Mouse (Mus musculus): Measurements from ENCODE around the gene Uqcrc1. TPM values are rescaled to one million over a fixed set of nuclear protein-coding genes. Genes with fewer than 3 reads are reported as not detected.

Gene Uqcrc1
- polyA plus RNA-seq, 1 experiment from 2014 or later = 510 TPM

DNA sequence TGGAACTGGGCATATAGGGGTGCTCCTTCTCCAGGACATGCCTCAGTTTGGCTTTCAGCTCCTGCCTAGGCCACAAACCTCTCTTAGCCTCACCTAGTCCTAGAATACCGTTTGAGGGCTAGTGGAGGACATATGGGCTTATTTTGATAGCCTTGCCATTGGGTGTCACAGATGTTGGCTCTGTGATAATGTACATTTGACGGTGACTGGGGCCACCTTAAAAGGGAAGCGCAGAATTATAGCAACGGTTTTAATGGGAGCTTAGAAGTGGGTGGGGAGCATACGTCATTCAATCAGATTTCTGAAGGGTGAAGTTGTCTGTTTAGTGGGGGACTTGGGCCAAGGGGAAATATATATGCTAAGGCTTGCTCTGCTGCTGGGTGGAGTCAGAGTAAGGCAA is 9.2 kb downstream of the Uqcrc1 start:
- H3K27me3 ChIP-seq (ENCODE audit: control insufficient read depth, insufficient read depth, low read length) = no peaks in the 10 kb centered on the region
- no peaks in the 10 kb centered on the region for H3K4me1 ChIP-seq (ENCODE audit: control insufficient read depth, insufficient read depth, low read length)
- 90% methylated on average over 5 of the region's 5 CpGs for WGBS
- no peak overlapping the region for H3K9ac ChIP-seq (replicated peaks; ENCODE audit: low read depth, low read length)
- no peak for ATAC-seq (ENCODE audit: low read depth)
- no peak overlapping the region for H3K4me3 ChIP-seq (ENCODE audit: low read depth, low read length)
- no peaks in the 10 kb centered on the region for H3K9me3 ChIP-seq (ENCODE audit: control insufficient read depth, low read length)
- no peak overlapping the region for H3K4me2 ChIP-seq (ENCODE audit: low read depth, low read length)
- peaks cover 71% of the 10 kb centered on the region for H3K36me3 ChIP-seq (ENCODE audit: control insufficient read depth, insufficient read depth, low read length)
- no peak overlapping the region for H3K27ac ChIP-seq (ENCODE audit: low read depth, low read length)

DNA sequence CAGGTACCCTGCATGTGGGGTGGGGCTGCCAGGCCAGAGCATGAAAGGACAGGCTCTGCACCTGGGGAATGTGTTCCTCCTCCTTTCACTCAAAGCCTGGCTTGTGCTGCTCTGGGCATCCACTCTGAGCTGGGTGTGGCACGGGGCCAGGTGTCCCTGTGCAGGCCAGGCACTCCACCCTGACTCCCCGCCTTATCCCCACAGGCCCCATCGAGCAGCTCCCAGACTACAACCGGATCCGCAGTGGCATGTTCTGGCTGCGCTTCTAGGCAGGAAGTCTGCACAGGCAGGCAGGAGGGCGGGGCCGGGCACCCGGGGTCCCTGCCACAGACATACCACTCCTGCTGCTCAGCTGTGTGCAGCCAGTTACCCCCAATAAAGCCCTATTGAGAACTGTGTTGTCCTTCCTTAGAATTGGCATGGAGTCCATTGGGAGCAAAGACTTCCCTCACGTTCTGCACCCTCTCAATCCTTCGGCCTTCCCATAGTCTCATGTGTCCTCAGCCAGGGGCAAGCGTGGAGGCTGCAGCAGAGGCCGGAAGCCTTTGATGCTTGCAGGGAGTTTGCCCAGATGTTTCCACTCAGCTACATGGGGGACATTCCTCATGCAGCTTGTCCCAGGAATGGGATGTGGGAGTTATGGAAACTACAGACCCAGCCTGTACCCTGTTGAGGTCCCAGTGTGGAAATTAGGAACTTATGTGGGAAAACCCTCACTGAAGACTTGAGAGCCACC is 13.0 kb downstream of the Uqcrc1 start:
- Histone ChIP-seq H3K27ac (ENCODE audit: low read depth, low read length) (no peak overlapping the region), H3K4me1 (ENCODE audit: control insufficient read depth, insufficient read depth, low read length) (no peaks in the 10 kb centered on the region), H3K27me3 (ENCODE audit: control insufficient read depth, insufficient read depth, low read length) (peaks cover 3% of the 10 kb centered on the region; the same call in 1 of the 2 replicates), H3K36me3 (ENCODE audit: control insufficient read depth, insufficient read depth, low read length) (peaks cover 54% of the 10 kb centered on the region), H3K9ac (replicated peaks; ENCODE audit: low read depth, low read length) (no peak overlapping the region), H3K9me3 (ENCODE audit: control insufficient read depth, low read length) (no peaks in the 10 kb centered on the region), H3K4me2 (ENCODE audit: low read depth, low read length) (no peak overlapping the region), H3K4me3 (ENCODE audit: low read depth, low read length) (no peak overlapping the region)
- WGBS = 89% methylated on average over 13 of the region's 13 CpGs
- ATAC-seq (ENCODE audit: low read depth) = no peak

DNA sequence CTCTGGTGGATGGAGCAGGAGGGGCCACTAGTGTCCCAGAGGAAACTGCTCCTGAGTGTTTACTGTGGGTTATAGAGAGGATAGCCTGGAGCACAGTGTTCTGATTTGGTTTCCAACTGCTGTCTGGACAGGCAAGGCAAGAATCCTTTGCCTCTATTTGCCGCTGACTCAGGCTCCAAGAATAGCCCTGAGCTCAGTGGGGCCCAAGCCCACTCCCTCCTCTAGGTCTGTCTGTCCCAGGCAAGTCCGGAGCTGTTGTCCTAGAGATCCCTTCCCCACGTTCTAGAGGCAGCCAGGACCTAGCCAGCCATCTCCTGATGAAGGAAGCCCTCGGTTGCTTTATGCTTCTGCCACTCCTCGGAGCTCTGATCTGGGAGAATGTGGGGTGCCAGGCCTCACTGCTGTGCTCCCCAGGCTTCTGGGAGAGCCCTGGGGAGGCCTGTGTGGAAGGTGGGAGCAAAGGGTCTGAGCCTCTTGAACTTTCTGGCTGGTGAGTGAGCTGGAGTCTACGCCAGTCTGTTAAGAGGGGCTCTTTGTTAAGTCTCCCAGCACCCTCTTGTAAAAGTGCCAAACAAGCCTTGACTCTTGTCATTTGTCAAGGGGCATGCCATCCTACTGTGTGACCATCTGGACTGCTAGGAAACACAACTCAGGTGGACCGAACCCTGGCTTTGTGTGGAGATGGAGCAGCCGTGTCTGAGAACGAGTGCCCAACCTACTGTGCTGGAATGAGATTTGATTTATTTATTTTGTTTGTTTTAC is 13.7 kb downstream of the Uqcrc1 start:
- Histone ChIP-seq H3K4me1 (ENCODE audit: control insufficient read depth, insufficient read depth, low read length) (no peaks in the 10 kb centered on the region), H3K9ac (replicated peaks; ENCODE audit: low read depth, low read length) (no peak overlapping the region), H3K4me3 (ENCODE audit: low read depth, low read length) (no peak overlapping the region), H3K27ac (ENCODE audit: low read depth, low read length) (no peak overlapping the region), H3K4me2 (ENCODE audit: low read depth, low read length) (no peak overlapping the region), H3K9me3 (ENCODE audit: control insufficient read depth, low read length) (no peaks in the 10 kb centered on the region), H3K27me3 (ENCODE audit: control insufficient read depth, insufficient read depth, low read length) (peaks cover 3% of the 10 kb centered on the region; the same call in 1 of the 2 replicates), H3K36me3 (ENCODE audit: control insufficient read depth, insufficient read depth, low read length) (peaks cover 48% of the 10 kb centered on the region)
- no peak for ATAC-seq (ENCODE audit: low read depth)
- 85% methylated on average over 9 of the region's 9 CpGs for WGBS

DNA sequence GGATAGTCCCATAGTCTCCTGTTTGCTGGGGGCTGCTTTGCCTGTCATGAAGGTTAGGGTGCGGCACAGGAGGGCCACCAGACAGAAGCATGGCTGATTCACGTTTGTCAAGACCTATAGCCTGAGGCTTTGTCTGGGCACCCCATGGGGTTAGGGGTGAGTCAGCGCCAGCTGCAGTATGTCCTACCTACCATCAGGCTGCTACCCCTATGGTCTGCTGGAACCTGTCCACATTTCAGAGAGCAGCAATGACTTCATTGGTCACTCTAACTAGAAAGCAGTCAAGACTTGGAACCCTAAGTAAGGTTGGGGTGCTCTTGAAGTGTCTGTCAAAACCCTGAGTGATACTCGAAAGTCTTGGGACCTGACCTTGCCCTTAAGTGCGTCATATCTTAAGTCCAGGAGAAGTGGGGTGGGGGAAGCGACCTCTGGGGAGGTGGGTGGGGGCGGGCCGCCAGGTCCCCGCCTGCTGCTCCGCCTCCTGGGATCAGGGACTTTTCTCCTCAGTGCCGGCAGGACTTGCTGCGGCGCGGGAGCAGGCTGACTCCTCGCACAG is 16.7 kb downstream of the Uqcrc1 start, which contains the start of gene Col7a1:
Col7a1 (plus strand) TSS at position 506 of the 556 bp plus-strand sequence.
- H3K4me2 ChIP-seq (ENCODE audit: low read depth, low read length) = no peak within 1 kb of the TSS

DNA sequence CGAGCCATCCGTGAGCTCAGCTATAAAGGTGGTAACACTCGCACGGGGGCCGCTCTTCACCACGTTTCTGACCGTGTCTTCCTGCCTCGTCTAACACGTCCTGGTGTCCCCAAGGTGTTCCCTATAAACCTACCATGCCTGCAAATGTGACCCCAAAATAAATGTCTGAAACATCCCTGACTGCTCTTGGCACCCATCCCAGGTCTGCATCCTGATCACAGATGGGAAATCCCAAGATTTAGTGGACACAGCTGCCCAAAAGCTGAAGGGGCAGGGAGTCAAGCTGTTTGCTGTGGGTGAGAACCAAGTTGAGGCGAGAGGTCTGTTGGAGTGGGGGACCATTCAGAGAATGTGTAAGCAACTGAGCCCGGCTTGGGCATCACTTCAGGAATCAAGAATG is 18.8 kb downstream of the Uqcrc1 start:
- Histone ChIP-seq H3K27ac (ENCODE audit: low read depth, low read length) (no peak overlapping the region), H3K36me3 (ENCODE audit: control insufficient read depth, insufficient read depth, low read length) (peaks cover 2% of the 10 kb centered on the region), H3K4me3 (ENCODE audit: low read depth, low read length) (no peak overlapping the region), H3K9me3 (ENCODE audit: control insufficient read depth, low read length) (no peaks in the 10 kb centered on the region), H3K4me2 (ENCODE audit: low read depth, low read length) (no peak overlapping the region), H3K4me1 (ENCODE audit: control insufficient read depth, insufficient read depth, low read length) (no peaks in the 10 kb centered on the region), H3K9ac (replicated peaks; ENCODE audit: low read depth, low read length) (no peak overlapping the region), H3K27me3 (ENCODE audit: control insufficient read depth, insufficient read depth, low read length) (peaks cover 3% of the 10 kb centered on the region; the same call in 1 of the 2 replicates)
- ATAC-seq (ENCODE audit: low read depth) = no peak
- 92% methylated on average over 11 of the region's 11 CpGs for WGBS

More for the DNA sequence above, 16.7 kb downstream of the Uqcrc1 start, which contains the start of gene Col7a1:
- Histone ChIP-seq H3K4me1 (ENCODE audit: control insufficient read depth, insufficient read depth, low read length) (no peaks in the 10 kb centered on the region), H3K9ac (replicated peaks; ENCODE audit: low read depth, low read length) (no peak within 1 kb of the TSS), H3K36me3 (ENCODE audit: control insufficient read depth, insufficient read depth, low read length) (peaks cover 23% of the 10 kb centered on the region), H3K27me3 (ENCODE audit: control insufficient read depth, insufficient read depth, low read length) (peaks cover 3% of the 10 kb centered on the region; the same call in 1 of the 2 replicates), H3K4me3 (ENCODE audit: low read depth, low read length) (no peak within 1 kb of the TSS), H3K9me3 (ENCODE audit: control insufficient read depth, low read length) (no peaks in the 10 kb centered on the region), H3K27ac (ENCODE audit: low read depth, low read length) (no peak within 1 kb of the TSS)
- WGBS = 12% methylated on average over 15 of the region's 15 CpGs
- ATAC-seq (ENCODE audit: low read depth) = no peak

DNA sequence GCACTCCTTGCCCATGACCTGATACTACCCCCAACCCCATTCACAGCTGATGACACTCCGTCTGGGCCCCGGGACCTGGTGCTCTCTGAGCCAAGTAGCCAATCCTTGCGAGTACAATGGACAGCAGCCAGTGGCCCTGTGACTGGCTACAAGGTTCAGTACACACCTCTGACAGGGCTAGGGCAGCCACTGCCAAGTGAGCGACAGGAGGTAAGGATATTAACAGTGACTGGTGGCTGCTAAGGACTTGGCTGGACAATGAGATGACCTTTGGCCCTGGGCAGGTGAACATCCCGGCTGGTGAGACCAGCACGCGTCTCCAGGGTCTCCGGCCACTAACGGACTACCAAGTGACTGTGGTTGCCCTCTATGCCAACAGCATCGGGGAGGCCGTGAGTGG is 19.4 kb downstream of the Uqcrc1 start:
- Histone ChIP-seq H3K27ac (ENCODE audit: low read depth, low read length) (no peak overlapping the region), H3K4me3 (ENCODE audit: low read depth, low read length) (no peak overlapping the region), H3K9ac (replicated peaks; ENCODE audit: low read depth, low read length) (no peak overlapping the region), H3K36me3 (ENCODE audit: control insufficient read depth, insufficient read depth, low read length) (no peaks in the 10 kb centered on the region), H3K4me2 (ENCODE audit: low read depth, low read length) (no peak overlapping the region), H3K9me3 (ENCODE audit: control insufficient read depth, low read length) (no peaks in the 10 kb centered on the region), H3K27me3 (ENCODE audit: control insufficient read depth, insufficient read depth, low read length) (peaks cover 3% of the 10 kb centered on the region; the same call in 1 of the 2 replicates), H3K4me1 (ENCODE audit: control insufficient read depth, insufficient read depth, low read length) (no peaks in the 10 kb centered on the region)
- no peak for ATAC-seq (ENCODE audit: low read depth)
- 91% methylated on average over 11 of the region's 11 CpGs for WGBS

DNA sequence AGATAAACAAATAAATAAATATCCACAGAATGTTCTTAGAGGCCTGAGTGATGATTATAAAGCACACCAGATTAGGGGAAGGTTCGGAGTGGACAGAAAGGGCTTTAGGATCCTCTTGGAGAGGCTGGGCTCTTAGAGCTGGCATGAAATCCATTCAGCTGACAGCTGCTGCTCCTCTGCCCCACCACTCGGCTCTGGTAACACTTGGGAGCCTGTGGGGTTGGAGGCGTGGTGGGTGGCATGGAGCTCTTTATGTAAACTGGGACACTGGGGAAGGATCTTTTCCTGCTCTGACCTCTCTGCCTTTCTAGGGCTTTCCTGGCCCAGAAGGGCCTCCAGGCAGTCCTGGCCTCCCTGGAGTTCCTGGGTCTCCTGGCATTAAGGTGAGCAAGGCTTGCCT is 27.1 kb downstream of the Uqcrc1 start:
- H3K27ac ChIP-seq (ENCODE audit: low read depth, low read length) = no peak overlapping the region
- no peaks in the 10 kb centered on the region for H3K27me3 ChIP-seq (ENCODE audit: control insufficient read depth, insufficient read depth, low read length)
- no peaks in the 10 kb centered on the region for H3K4me1 ChIP-seq (ENCODE audit: control insufficient read depth, insufficient read depth, low read length)
- WGBS = 91% methylated on average over 3 of the region's 3 CpGs
- no peak for ATAC-seq (ENCODE audit: low read depth)
- H3K4me2 ChIP-seq (ENCODE audit: low read depth, low read length) = no peak overlapping the region
- no peak overlapping the region for H3K4me3 ChIP-seq (ENCODE audit: low read depth, low read length)
- no peaks in the 10 kb centered on the region for H3K36me3 ChIP-seq (ENCODE audit: control insufficient read depth, insufficient read depth, low read length)
- no peak overlapping the region for H3K9ac ChIP-seq (replicated peaks; ENCODE audit: low read depth, low read length)
- H3K9me3 ChIP-seq (ENCODE audit: control insufficient read depth, low read length) = no peaks in the 10 kb centered on the region

DNA sequence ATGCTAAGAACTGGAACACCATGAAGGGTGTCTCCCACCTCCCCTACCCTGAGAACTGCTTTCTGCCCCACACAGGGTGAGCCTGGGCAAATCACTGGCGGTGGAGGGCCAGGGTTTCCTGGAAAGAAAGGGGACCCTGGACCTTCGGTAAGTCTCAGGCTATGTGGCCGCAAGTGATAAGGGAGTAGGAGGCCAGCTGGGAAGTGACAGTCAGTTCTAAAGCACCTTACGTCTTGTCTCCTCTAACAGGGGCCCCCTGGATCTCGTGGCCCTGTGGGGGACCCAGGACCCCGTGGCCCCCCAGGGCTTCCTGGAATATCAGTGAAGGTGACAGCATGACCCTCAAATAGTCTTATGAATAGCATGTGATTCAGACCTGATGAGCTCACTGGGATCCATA is 27.9 kb downstream of the Uqcrc1 start:
- no peaks in the 10 kb centered on the region for H3K9me3 ChIP-seq (ENCODE audit: control insufficient read depth, low read length)
- ATAC-seq (ENCODE audit: low read depth) = no peak
- H3K36me3 ChIP-seq (ENCODE audit: control insufficient read depth, insufficient read depth, low read length) = no peaks in the 10 kb centered on the region
- no peak overlapping the region for H3K4me2 ChIP-seq (ENCODE audit: low read depth, low read length)
- no peak overlapping the region for H3K27ac ChIP-seq (ENCODE audit: low read depth, low read length)
- H3K9ac ChIP-seq (replicated peaks; ENCODE audit: low read depth, low read length) = no peak overlapping the region
- H3K4me1 ChIP-seq (ENCODE audit: control insufficient read depth, insufficient read depth, low read length) = no peaks in the 10 kb centered on the region
- 86% methylated on average over 6 of the region's 6 CpGs for WGBS
- no peaks in the 10 kb centered on the region for H3K27me3 ChIP-seq (ENCODE audit: control insufficient read depth, insufficient read depth, low read length)
- H3K4me3 ChIP-seq (ENCODE audit: low read depth, low read length) = no peak overlapping the region

DNA sequence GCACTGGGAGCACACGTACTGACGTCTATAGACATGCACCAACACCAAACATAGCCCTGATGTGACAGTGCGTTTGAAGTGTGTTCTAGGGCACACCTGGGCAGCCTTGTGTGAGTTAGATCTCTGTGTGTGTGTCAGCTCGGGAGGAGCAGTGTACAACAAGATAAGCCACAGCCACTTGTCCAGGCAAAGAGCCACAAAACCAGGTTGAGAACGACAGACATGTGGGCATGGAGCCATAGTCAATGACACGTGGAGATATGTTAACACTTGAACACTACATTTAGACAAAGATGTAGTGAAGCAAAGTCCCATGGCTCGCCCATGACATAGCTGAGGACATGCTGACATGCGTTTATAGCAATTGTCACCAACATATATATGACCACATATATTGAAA is 34.2 kb downstream of the Uqcrc1 start:
- H3K27me3 ChIP-seq (ENCODE audit: control insufficient read depth, insufficient read depth, low read length) = no peaks in the 10 kb centered on the region
- H3K36me3 ChIP-seq (ENCODE audit: control insufficient read depth, insufficient read depth, low read length) = no peaks in the 10 kb centered on the region
- no peak overlapping the region for H3K27ac ChIP-seq (ENCODE audit: low read depth, low read length)
- no peak for ATAC-seq (ENCODE audit: low read depth)
- no peak overlapping the region for H3K4me2 ChIP-seq (ENCODE audit: low read depth, low read length)
- H3K9ac ChIP-seq (replicated peaks; ENCODE audit: low read depth, low read length) = no peak overlapping the region
- WGBS = 88% methylated on average over 8 of the region's 8 CpGs
- no peaks in the 10 kb centered on the region for H3K9me3 ChIP-seq (ENCODE audit: control insufficient read depth, low read length)
- H3K4me3 ChIP-seq (ENCODE audit: low read depth, low read length) = no peak overlapping the region
- no peaks in the 10 kb centered on the region for H3K4me1 ChIP-seq (ENCODE audit: control insufficient read depth, insufficient read depth, low read length)

Data from neural tube, embryonic 14.5 days (tissue).